10 mouse cellular contexts compared by ENCODE assay signal in the genomic region with DNA sequence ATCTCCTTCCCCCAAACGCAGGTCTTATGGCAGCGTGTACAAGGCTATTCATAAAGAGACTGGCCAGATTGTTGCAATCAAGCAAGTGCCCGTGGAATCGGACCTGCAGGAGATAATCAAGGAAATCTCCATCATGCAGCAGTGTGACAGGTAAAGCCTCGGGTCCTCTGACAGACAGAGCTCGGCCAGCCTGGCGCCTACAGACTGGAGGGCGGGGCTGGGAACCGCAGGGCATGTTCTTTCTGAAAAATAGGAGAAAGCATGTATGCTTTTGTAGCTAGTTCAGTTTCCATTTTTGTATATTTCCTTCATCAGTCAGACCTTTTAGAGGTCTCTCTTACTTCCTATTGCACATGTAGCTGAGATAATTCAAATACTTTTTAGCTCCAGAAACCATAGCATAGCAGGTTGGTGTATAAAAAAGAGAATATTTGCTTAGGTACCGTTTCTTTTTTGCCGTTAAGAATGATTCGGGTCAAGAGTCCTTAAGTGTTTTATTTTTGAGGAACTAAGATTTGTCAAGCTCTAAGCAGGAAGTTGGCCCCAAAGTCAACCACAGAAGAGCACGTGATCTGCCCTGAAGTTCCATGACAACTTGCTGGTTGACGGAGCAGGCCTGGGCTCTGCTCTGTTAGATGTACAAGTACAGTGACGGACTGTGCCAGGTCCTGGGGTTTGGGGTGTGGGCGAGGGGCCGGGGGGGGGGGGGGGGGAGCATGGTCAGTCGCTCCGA. TPM values are rescaled to one million over a fixed set of nuclear protein-coding genes. Genes with fewer than 3 reads are reported as not detected.
A peak's percentile ranks its signal among the peaks of the same experiment; 100 is the strongest.
DNase-seq lines count a peak whose midpoint lies in the region; ATAC-seq and TF ChIP-seq lines count a peak whose summit lies in the region.
"Had no signal": no experiment of that assay in that cellular context is flagged by ENCODE, and none has a peak within 500 bp of the region (broad histone marks: within the 10 kb centered on the region; RNA-seq: fewer than 3 reads in every experiment).

No protein-coding gene starts in this region.

- no peaks in the 10 kb centered on the region for H3K27me3 ChIP-seq in CH12.LX (replicated peaks)
- no peaks in the 10 kb centered on the region for H3K27me3 ChIP-seq in lung, postnatal 0 days (replicated peaks; ENCODE audit: insufficient read depth, low read length)
- no peaks in the 10 kb centered on the region for H3K27me3 ChIP-seq in spleen, adult 2 months (ENCODE audit: control insufficient read depth, insufficient read depth, low read length)
- no peaks in the 10 kb centered on the region for H3K27me3 ChIP-seq in hindbrain, embryonic 10.5 days (ENCODE audit: insufficient read depth, poor library complexity, severe bottlenecking)
- H3K27me3 ChIP-seq: midbrain, embryonic 15.5 days had no signal

- TF ChIP-seq EP300 in CH12.LX (IDR thresholded peaks at IDR 0.05; ENCODE audit: low read length): peak; percentile 87
- TF ChIP-seq EP300 in lung, postnatal 0 days (IDR thresholded peaks at IDR 0.05): no peak

- H3K4me3 ChIP-seq in CH12.LX (replicated peaks in 1 of 3; ENCODE audit: low read depth in 2 of 3, low read length in 2 of 3, poor library complexity in 1 of 3): peak overlapping the region in 2 of 3 experiments; percentile 33 to 37
- H3K4me3 ChIP-seq in lung, postnatal 0 days (ENCODE audit: low read depth, low read length): no peak overlapping the region
- H3K4me3 ChIP-seq in spleen, adult 2 months (ENCODE audit: extremely low read depth, insufficient read depth, insufficient read length): peak overlapping the region; percentile 12; the same call in 1 of the 2 replicates
- no peak overlapping the region for H3K4me3 ChIP-seq in hindbrain, embryonic 10.5 days
- H3K4me3 ChIP-seq: midbrain, embryonic 15.5 days had no signal

- no peaks in the 10 kb centered on the region for H3K9me3 ChIP-seq in CH12.LX (replicated peaks; ENCODE audit: low read length)
- H3K9me3 ChIP-seq in lung, postnatal 0 days (ENCODE audit: low read length): no peaks in the 10 kb centered on the region
- H3K9me3 ChIP-seq in hindbrain, embryonic 10.5 days: no peaks in the 10 kb centered on the region
- H3K9me3 ChIP-seq: midbrain, embryonic 15.5 days had no signal

- in situ Hi-C loops in CH12.LX (cut with MboI; ENCODE audit: low pct_ligation_motif_present, low pct_unique_long_range_greater_than_20kb, low sequenced_read_pairs): no loop called here

- H3K36me3 ChIP-seq in CH12.LX (replicated peaks in 1 of 2; ENCODE audit: control insufficient read depth in 1 of 2, insufficient read depth in 1 of 2, low read length in 1 of 2): peaks cover 53 to 76% of the 10 kb centered on the region in 2 experiments
- H3K36me3 ChIP-seq in lung, postnatal 0 days (ENCODE audit: insufficient read depth, low read length): peaks cover 42% of the 10 kb centered on the region
- peaks cover 32% of the 10 kb centered on the region for H3K36me3 ChIP-seq in spleen, adult 2 months (ENCODE audit: control insufficient read depth, insufficient read depth, low read length)
- peaks cover 93% of the 10 kb centered on the region for H3K36me3 ChIP-seq in hindbrain, embryonic 10.5 days

- peak; percentile 96 for DNase-seq in CH12.LX (ENCODE audit: extremely low read depth)
- DNase-seq in c-Kit-positive CD71-negative TER-119-negative erythroid progenitor cells, embryonic 14.5 days (ENCODE audit: low read depth): peak; percentile 75
- DNase-seq in lung, postnatal 0 days (ENCODE audit: low spot score): peak; percentile 90
- peak; percentile 84 to 95 for DNase-seq in spleen, adult 2 months (ENCODE audit: low read depth in 1 of 2, low spot score in 2 of 2)
- DNase-seq in hindbrain, embryonic 10.5 days (ENCODE audit: low spot score): no peak
- no peak for DNase-seq in left cerebral cortex, postnatal 10 days (ENCODE audit: extremely low spot score in 1 of 2, low spot score in 2 of 2)
- no peak for DNase-seq in adrenal gland, adult 2 months
- no peak for DNase-seq in c-Kit-positive CD71-positive TER-119-positive erythroid progenitor cells, embryonic 14.5 days (ENCODE audit: low spot score)
- DNase-seq: kidney, postnatal 4 days had no signal

- H3K4me2 ChIP-seq in CH12.LX (ENCODE audit: insufficient read depth, low read depth, poor library complexity, severe bottlenecking): peak overlapping the region; percentile 90
- H3K4me2 ChIP-seq in lung, postnatal 0 days (replicated peaks; ENCODE audit: low read depth, low read length): 0 out of 2 replicates have a peak overlapping the region, but pooled peaks have one; percentile 9
- H3K4me2 ChIP-seq: midbrain, embryonic 15.5 days had no signal

- H3K79me2 ChIP-seq in CH12.LX (replicated peaks; ENCODE audit: control insufficient read depth, extremely low read depth, insufficient read depth, poor library complexity, severe bottlenecking): peaks cover 33% of the 10 kb centered on the region

- dilution Hi-C loops in CH12.LX (cut with MboI; ENCODE audit: extremely low pct_ligation_motif_present, extremely low pct_unique_long_range_greater_than_20kb, low sequenced_read_pairs): no loop called here

- peak; percentile 21; the same call in 1 of the 2 replicates for TF ChIP-seq POLR2A in CH12.LX (IDR thresholded peaks at IDR 0.05; ENCODE audit: low read depth, low read length)
- TF ChIP-seq POLR2A in spleen, adult 2 months (IDR thresholded peaks at IDR 0.05; ENCODE audit: low read depth, low read length): no peak

- WGBS in lung, postnatal 0 days: 50% methylated on average over 19 of the region's 19 CpGs
- WGBS in spleen, adult 2 months: 8% methylated on average over 19 of the region's 19 CpGs
- 93% methylated on average over 19 of the region's 19 CpGs for WGBS in hindbrain, embryonic 10.5 days

- peak overlapping the region; percentile 75 for H3K9ac ChIP-seq in CH12.LX (ENCODE audit: insufficient read depth, low read depth)
- H3K9ac ChIP-seq in lung, postnatal 0 days (replicated peaks; ENCODE audit: low read depth): no peak overlapping the region
- H3K9ac ChIP-seq: midbrain, embryonic 15.5 days had no signal

- peaks cover 12 to 89% of the 10 kb centered on the region in 2 experiments for H3K4me1 ChIP-seq in CH12.LX (ENCODE audit: control insufficient read depth in 1 of 2, insufficient read depth in 2 of 2)
- 0 out of 2 replicates have a peak, but pooled peaks cover 2% of the 10 kb centered on the region for H3K4me1 ChIP-seq in lung, postnatal 0 days (ENCODE audit: insufficient read depth, low read depth, low read length)
- H3K4me1 ChIP-seq in spleen, adult 2 months (ENCODE audit: control insufficient read depth, insufficient read depth, insufficient read length): peaks cover 29% of the 10 kb centered on the region; the same call in 1 of the 2 replicates
- no peaks in the 10 kb centered on the region for H3K4me1 ChIP-seq in hindbrain, embryonic 10.5 days (replicated peaks)
- H3K4me1 ChIP-seq: midbrain, embryonic 15.5 days had no signal

- TF ChIP-seq RAD21 in CH12.LX (IDR thresholded peaks at IDR 0.05; ENCODE audit: low read depth, low read length): no peak

- TF ChIP-seq CTCF in CH12.LX (conservative IDR thresholded peaks at IDR 0.05 in 1 of 2, IDR thresholded peaks at IDR 0.05 in 1 of 2; ENCODE audit: low read depth in 2 of 2, low read length in 2 of 2): no peak
- TF ChIP-seq CTCF in lung, postnatal 0 days (IDR thresholded peaks at IDR 0.05): no peak
- no peak for TF ChIP-seq CTCF in spleen, adult 2 months (IDR thresholded peaks at IDR 0.05; ENCODE audit: extremely low read depth, insufficient read depth, insufficient read length, insufficient replicate concordance)

- intact Hi-C loops in left cerebral cortex, postnatal 10 days (cut with DNase I): no loop called here

- H3K27ac ChIP-seq in CH12.LX (ENCODE audit: insufficient read depth, low read depth): peak overlapping the region; percentile 99
- H3K27ac ChIP-seq in lung, postnatal 0 days (ENCODE audit: low read length): peak overlapping the region; percentile 60
- H3K27ac ChIP-seq in spleen, adult 2 months (ENCODE audit: insufficient read depth, low read length): peak overlapping the region; percentile 99
- no peak overlapping the region for H3K27ac ChIP-seq in hindbrain, embryonic 10.5 days
- H3K27ac ChIP-seq: midbrain, embryonic 15.5 days had no signal

- peak; percentile 92 for ATAC-seq in lung, postnatal 0 days
- ATAC-seq: midbrain, embryonic 15.5 days had no signal

TF ChIP-seq in CH12.LX, 34 proteins besides CTCF, POLR2A, EP300 and RAD21 (continues in another document):
- TF ChIP-seq MAX (IDR thresholded peaks at IDR 0.05; ENCODE audit: low read length): peak; percentile 94
- no peak for TF ChIP-seq HCFC1 (IDR thresholded peaks at IDR 0.05; ENCODE audit: low read depth, low read length)
- peak; percentile 91 for TF ChIP-seq USF2 (conservative IDR thresholded peaks at IDR 0.05; ENCODE audit: low read depth, low read length)

RNA-seq across cellular contexts. Expression of gene Tomm34, which starts 12.8 kb away (rescaled TPM):
- total RNA-seq in CH12.LX (2012; rRNA removed): 26.8 and 30.0 TPM in 2 replicates
- 25.6 and 26.5 TPM in 2 replicates for total RNA-seq in CH12.LX (2014; rRNA removed)
- 38.3 and 40.7 TPM in 2 replicates for polyA plus RNA-seq in CH12.LX (2012; ENCODE audit: insufficient read length, low read depth)
- 27.2 and 30.3 TPM in 2 replicates for polyA plus RNA-seq in lung, postnatal 0 days (2015; fragmentation: Nextera tagmentation; extraction: Ambion mirVana)
- 51.7 and 66.0 TPM in 2 replicates for polyA plus RNA-seq in spleen, adult 2 months (2012; rRNA removed)
- polyA plus RNA-seq in hindbrain, embryonic 10.5 days (2016; fragmentation: Nextera tagmentation; extraction: Ambion mirVana): 58.3 and 64.3 TPM in 2 replicates
- 10 to 100 TPM; 34.9 to 35.5 TPM for total RNA-seq in left cerebral cortex, postnatal 10 days (2021)
- 10 to 100 TPM; 35.1 to 59.8 TPM for total RNA-seq in adrenal gland, adult 2 months (2021)
- polyA plus RNA-seq in adrenal gland, adult 2 months (2012; rRNA removed): 66.0 and 72.2 TPM in 2 replicates

RNA-seq across cellular contexts. Expression of gene Stk4, which starts 13.7 kb away (rescaled TPM):
- total RNA-seq in CH12.LX (2012; rRNA removed) (53.1 and 64.4 TPM in 2 replicates), CH12.LX (2014; rRNA removed) (50.9 and 51.4 TPM in 2 replicates)
- 77.5 and 78.3 TPM in 2 replicates for polyA plus RNA-seq in CH12.LX (2012; ENCODE audit: insufficient read length, low read depth)
- 26.3 and 27.0 TPM in 2 replicates for polyA plus RNA-seq in lung, postnatal 0 days (2015; fragmentation: Nextera tagmentation; extraction: Ambion mirVana)
- 31.6 and 36.9 TPM in 2 replicates for polyA plus RNA-seq in spleen, adult 2 months (2012; rRNA removed)
- 30.8 and 36.8 TPM in 2 replicates for polyA plus RNA-seq in hindbrain, embryonic 10.5 days (2016; fragmentation: Nextera tagmentation; extraction: Ambion mirVana)
- total RNA-seq in left cerebral cortex, postnatal 10 days (2021): 10 to 100 TPM; 32.9 to 34.8 TPM
- 10 to 100 TPM; 25.9 to 29.5 TPM for total RNA-seq in adrenal gland, adult 2 months (2021)
- polyA plus RNA-seq in adrenal gland, adult 2 months (2012; rRNA removed): 5.5 and 6.4 TPM in 2 replicates

RNA-seq across cellular contexts. Expression of gene Pabpc1l, which starts 58.5 kb away (rescaled TPM):
- 0.42 and 0.76 TPM in 2 replicates for total RNA-seq in CH12.LX (2012; rRNA removed)
- total RNA-seq in CH12.LX (2014; rRNA removed): 0.47 and 0.55 TPM in 2 replicates
- 0.96 and 2.0 TPM in 2 replicates for polyA plus RNA-seq in CH12.LX (2012; ENCODE audit: insufficient read length, low read depth)
- 0.36 and 0.60 TPM in 2 replicates for polyA plus RNA-seq in lung, postnatal 0 days (2015; fragmentation: Nextera tagmentation; extraction: Ambion mirVana)
- 0.23 and 0.69 TPM in 2 replicates for polyA plus RNA-seq in spleen, adult 2 months (2012; rRNA removed)
- 1.2 and 1.6 TPM in 2 replicates for polyA plus RNA-seq in hindbrain, embryonic 10.5 days (2016; fragmentation: Nextera tagmentation; extraction: Ambion mirVana)
- 1 to 10 TPM; 1.5 to 2.3 TPM for total RNA-seq in left cerebral cortex, postnatal 10 days (2021)
- 1 to 10 TPM; 1.4 to 2.6 TPM for total RNA-seq in adrenal gland, adult 2 months (2021)
- 0.36 and 1.1 TPM in 2 replicates for polyA plus RNA-seq in adrenal gland, adult 2 months (2012; rRNA removed)

Comparison
In these comparisons a context has a peak if more than half of its experiments do, and no peak if none do; other contexts are left out.
1. DNase-seq: peak in CH12.LX (single experiment), c-Kit-positive CD71-negative TER-119-negative erythroid progenitor cells, embryonic 14.5 days (single experiment), lung, postnatal 0 days (single experiment) and spleen, adult 2 months (2 of 2); none in hindbrain, embryonic 10.5 days (single experiment), left cerebral cortex, postnatal 10 days (0 of 2), adrenal gland, adult 2 months (single experiment) and c-Kit-positive CD71-positive TER-119-positive erythroid progenitor cells, embryonic 14.5 days (single experiment).
2. H3K4me3 ChIP-seq: peak in CH12.LX (2 of 3) and spleen, adult 2 months (single experiment); none in lung, postnatal 0 days (single experiment) and hindbrain, embryonic 10.5 days (single experiment).